Mouse (Mus musculus): ENCODE data around the gene Fhad1. TPM values are rescaled to one million over a fixed set of nuclear protein-coding genes. Genes with fewer than 3 reads are reported as not detected.

Fhad1 gene
- 0.03 and 0.23 TPM in 2 replicates for polyA plus RNA-seq (2012; rRNA removed)
- 0.11 TPM in 1 of 2 replicates, not detected in the other for polyA plus RNA-seq (2014; fragmentation: Nextera tagmentation; extraction: Ambion mirVana)

- no peak within 1 kb of the TSS; the same call in 1 of the 2 replicates for H3K9ac ChIP-seq (replicated peaks)
Observed at GRCm38 (mm10) chr4:142014659-142015608, at the start of gene Fhad1. Gene Fhad1, minus strand, starts transcription at chr4:142015082.

GRCm38 (mm10) chr4:142063057-142063534 lies 48.2 kb upstream of the Fhad1 start:
- H3K9me3 ChIP-seq (ENCODE audit: control insufficient read depth, low read length), result no peaks in the 10 kb centered on the region
- no peak overlapping the region for H3K9ac ChIP-seq (replicated peaks)
- H3K4me2 ChIP-seq (ENCODE audit: low read depth), result no peak overlapping the region
- no peaks in the 10 kb centered on the region for H3K36me3 ChIP-seq (replicated peaks; ENCODE audit: control insufficient read depth, insufficient read depth, low read depth)
- no peaks in the 10 kb centered on the region for H3K27me3 ChIP-seq (ENCODE audit: control insufficient read depth, insufficient read depth, low read length)
- H3K4me3 ChIP-seq (ENCODE audit: insufficient read depth in 1 of 2, low read depth in 2 of 2, low read length in 2 of 2), result no peak overlapping the region
- TF ChIP-seq CTCF (IDR thresholded peaks at IDR 0.05; ENCODE audit: low read depth) (no peak), EP300 (IDR thresholded peaks at IDR 0.05; ENCODE audit: low read depth) (no peak)
- 64% methylated on average over 8 of the region's 8 CpGs for WGBS (ENCODE audit: insufficient replicate concordance)
- DNase-seq (ENCODE audit: low read depth in 3 of 3, low spot score in 3 of 3), result no peak
- no peak overlapping the region for H3K27ac ChIP-seq
- ATAC-seq (ENCODE audit: insufficient read depth), result peak; percentile 57
- H3K4me1 ChIP-seq (replicated peaks; ENCODE audit: control insufficient read depth in 2 of 2, insufficient read depth in 2 of 2, low read length in 1 of 2), result peaks cover 12 to 27% of the 10 kb centered on the region in 2 experiments

More at GRCm38 (mm10) chr4:142014659-142015608, at the start of gene Fhad1:
- 2% methylated on average over 44 of the region's 46 CpGs for WGBS (ENCODE audit: insufficient replicate concordance)
- no peak within 1 kb of the TSS for H3K27ac ChIP-seq
- peak within 1 kb of the TSS; percentile 39 to 45 for H3K4me3 ChIP-seq (ENCODE audit: insufficient read depth in 1 of 2, low read depth in 2 of 2, low read length in 2 of 2)
- H3K36me3 ChIP-seq (replicated peaks; ENCODE audit: control insufficient read depth, insufficient read depth, low read depth), result no peaks in the 10 kb centered on the region
- H3K4me2 ChIP-seq (ENCODE audit: low read depth), result peak within 1 kb of the TSS; percentile 61
- ATAC-seq (ENCODE audit: insufficient read depth), result peak; percentile 53
- DNase-seq (ENCODE audit: low read depth in 3 of 3, low spot score in 3 of 3), result peak; percentile 32 to 66 (median 50)
- H3K27me3 ChIP-seq (ENCODE audit: control insufficient read depth, insufficient read depth, low read length), result peaks cover 24% of the 10 kb centered on the region
- TF ChIP-seq CTCF (IDR thresholded peaks at IDR 0.05; ENCODE audit: low read depth), result no peak
- peaks cover 8 to 25% of the 10 kb centered on the region in 2 experiments for H3K4me1 ChIP-seq (replicated peaks; ENCODE audit: control insufficient read depth in 2 of 2, insufficient read depth in 2 of 2, low read length in 1 of 2)
- no peaks in the 10 kb centered on the region for H3K9me3 ChIP-seq (ENCODE audit: control insufficient read depth, low read length)

GRCm38 (mm10) chr4:142061485-142062240 lies 46.8 kb upstream of the Fhad1 start:
- H3K27ac ChIP-seq, result no peak overlapping the region
- no peaks in the 10 kb centered on the region for H3K27me3 ChIP-seq (ENCODE audit: control insufficient read depth, insufficient read depth, low read length)
- H3K4me2 ChIP-seq (ENCODE audit: low read depth), result no peak overlapping the region
- ATAC-seq (ENCODE audit: insufficient read depth) (no peak), DNase-seq (ENCODE audit: low read depth in 3 of 3, low spot score in 3 of 3) (no peak)
- no peaks in the 10 kb centered on the region for H3K9me3 ChIP-seq (ENCODE audit: control insufficient read depth, low read length)
- peaks cover 12 to 27% of the 10 kb centered on the region in 2 experiments for H3K4me1 ChIP-seq (replicated peaks; ENCODE audit: control insufficient read depth in 2 of 2, insufficient read depth in 2 of 2, low read length in 1 of 2)
- no peak overlapping the region for H3K4me3 ChIP-seq (ENCODE audit: insufficient read depth in 1 of 2, low read depth in 2 of 2, low read length in 2 of 2)
- no peaks in the 10 kb centered on the region for H3K36me3 ChIP-seq (replicated peaks; ENCODE audit: control insufficient read depth, insufficient read depth, low read depth)
- TF ChIP-seq EP300 (IDR thresholded peaks at IDR 0.05; ENCODE audit: low read depth) (no peak), CTCF (IDR thresholded peaks at IDR 0.05; ENCODE audit: low read depth) (no peak)
- WGBS (ENCODE audit: insufficient replicate concordance), result 72% methylated on average over 23 of the region's 23 CpGs
- no peak overlapping the region for H3K9ac ChIP-seq (replicated peaks)

GRCm38 (mm10) chr4:142060455-142061378 lies 45.8 kb upstream of the Fhad1 start:
- no peaks in the 10 kb centered on the region for H3K9me3 ChIP-seq (ENCODE audit: control insufficient read depth, low read length)
- no peak overlapping the region for H3K9ac ChIP-seq (replicated peaks)
- WGBS (ENCODE audit: insufficient replicate concordance), result 63% methylated on average over 18 of the region's 18 CpGs
- H3K36me3 ChIP-seq (replicated peaks; ENCODE audit: control insufficient read depth, insufficient read depth, low read depth), result no peaks in the 10 kb centered on the region
- ATAC-seq (ENCODE audit: insufficient read depth), result no peak
- DNase-seq (ENCODE audit: low read depth in 3 of 3, low spot score in 3 of 3), result no peak
- TF ChIP-seq CTCF (IDR thresholded peaks at IDR 0.05; ENCODE audit: low read depth), result no peak
- no peak for TF ChIP-seq EP300 (IDR thresholded peaks at IDR 0.05; ENCODE audit: low read depth)
- H3K4me2 ChIP-seq (ENCODE audit: low read depth), result no peak overlapping the region
- H3K27ac ChIP-seq, result no peak overlapping the region
- no peaks in the 10 kb centered on the region for H3K27me3 ChIP-seq (ENCODE audit: control insufficient read depth, insufficient read depth, low read length)
- peaks cover 7 to 21% of the 10 kb centered on the region in 2 experiments for H3K4me1 ChIP-seq (replicated peaks; ENCODE audit: control insufficient read depth in 2 of 2, insufficient read depth in 2 of 2, low read length in 1 of 2)
- H3K4me3 ChIP-seq (ENCODE audit: insufficient read depth in 1 of 2, low read depth in 2 of 2, low read length in 2 of 2), result no peak overlapping the region

All from liver, embryonic 14.5 days (tissue).